Mouse (Mus musculus): ENCODE results near the gene Gm28047. TPM values are rescaled to one million over a fixed set of nuclear protein-coding genes. Genes with fewer than 3 reads are reported as not detected.

The Gm28047 gene
- polyA plus RNA-seq, 1 experiment from 2014 or later: 0.08 TPM

DNA sequence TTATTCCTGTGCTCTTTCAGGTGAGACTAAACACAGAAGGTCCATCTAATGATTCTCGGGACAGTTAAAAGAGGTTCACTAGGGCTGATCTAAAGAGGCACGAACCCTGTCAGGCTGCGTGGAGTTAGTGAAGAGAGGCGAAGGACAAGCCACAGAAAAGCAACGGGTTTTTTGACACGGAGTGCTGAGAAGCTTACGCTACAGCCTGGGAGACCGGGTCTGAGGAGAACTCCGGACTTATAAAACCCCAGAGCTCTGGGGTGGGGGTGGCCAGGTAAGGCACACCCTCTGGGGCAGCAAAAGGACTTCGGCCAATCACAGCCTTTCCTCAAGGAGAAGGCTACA, 107.3 kb downstream of the Gm28047 start:
- Histone ChIP-seq H3K4me3 (ENCODE audit: low read depth, low read length) (peak overlapping the region; percentile 65), H3K36me3 (ENCODE audit: control insufficient read depth, insufficient read depth, low read length) (no peaks in the 10 kb centered on the region), H3K4me2 (peak overlapping the region; percentile 92), H3K4me1 (ENCODE audit: control insufficient read depth, insufficient read depth, low read length) (peaks cover 18% of the 10 kb centered on the region), H3K9ac (ENCODE audit: low read length) (peak overlapping the region; percentile 86; the same call in 1 of the 2 replicates), H3K27ac (ENCODE audit: low read depth, low read length) (peak overlapping the region; percentile 78), H3K9me3 (ENCODE audit: control insufficient read depth, low read length) (no peaks in the 10 kb centered on the region), H3K27me3 (ENCODE audit: control insufficient read depth, insufficient read depth, low read length) (no peaks in the 10 kb centered on the region)
- under 1% methylated on average over 10 of the region's 10 CpGs for WGBS
- DNase-seq (ENCODE audit: low spot score, missing footprints): no peak
- no peak for ATAC-seq (ENCODE audit: low FRiP score)

DNA sequence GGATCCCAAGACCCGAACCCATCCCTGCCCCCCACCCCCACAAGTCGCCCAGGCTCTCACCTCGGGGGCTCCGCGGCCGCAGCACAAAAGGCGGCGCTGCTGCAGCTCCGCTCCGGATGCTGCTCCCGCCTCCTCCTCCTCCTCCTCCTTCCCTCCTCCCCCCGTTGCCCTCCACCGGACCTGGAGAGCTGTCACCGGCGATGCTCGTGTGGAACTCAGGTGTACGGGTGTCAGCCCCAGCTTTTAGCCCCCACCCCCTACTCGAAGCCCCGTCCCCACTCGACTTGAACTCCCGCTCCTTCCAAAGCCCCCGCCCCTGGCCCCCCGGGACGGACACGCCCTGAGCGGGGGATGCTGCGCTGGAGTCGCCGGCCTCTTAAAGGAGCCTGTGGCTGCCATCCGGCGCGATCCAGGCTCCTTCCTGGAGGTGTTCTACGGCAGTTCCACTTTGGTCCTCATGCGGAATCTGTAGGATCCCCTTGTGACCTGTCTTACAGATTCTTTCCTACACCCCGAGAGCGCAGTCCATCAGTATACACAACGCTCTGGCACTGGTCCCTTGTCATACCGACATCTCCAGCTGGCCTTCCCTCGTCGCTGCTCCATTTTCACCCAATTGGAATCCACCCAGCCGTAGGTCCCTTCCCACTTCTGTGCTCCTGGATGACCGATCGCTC, 108.0 kb downstream of the Gm28047 start, which contains the start of gene Map3k12:
TSS of gene Map3k12 (minus strand) at position 337 of the 677 bp plus-strand sequence.
- DNase-seq (ENCODE audit: low spot score, missing footprints) (peak; percentile 98), ATAC-seq (ENCODE audit: low FRiP score) (peak; percentile 33)
- H3K9me3 ChIP-seq (ENCODE audit: control insufficient read depth, low read length): no peaks in the 10 kb centered on the region
- peak within 1 kb of the TSS; percentile 97 for H3K27ac ChIP-seq (ENCODE audit: low read depth, low read length)
- WGBS: 1% methylated on average over 38 of the region's 43 CpGs
- H3K9ac ChIP-seq (ENCODE audit: low read length): peak within 1 kb of the TSS; percentile 86
- no peaks in the 10 kb centered on the region for H3K36me3 ChIP-seq (ENCODE audit: control insufficient read depth, insufficient read depth, low read length)
- H3K27me3 ChIP-seq (ENCODE audit: control insufficient read depth, insufficient read depth, low read length): no peaks in the 10 kb centered on the region
- peaks cover 26% of the 10 kb centered on the region for H3K4me1 ChIP-seq (ENCODE audit: control insufficient read depth, insufficient read depth, low read length)
- peak within 1 kb of the TSS; percentile 92 for H3K4me2 ChIP-seq
- H3K4me3 ChIP-seq (ENCODE audit: low read depth, low read length): peak within 1 kb of the TSS; percentile 65

DNA sequence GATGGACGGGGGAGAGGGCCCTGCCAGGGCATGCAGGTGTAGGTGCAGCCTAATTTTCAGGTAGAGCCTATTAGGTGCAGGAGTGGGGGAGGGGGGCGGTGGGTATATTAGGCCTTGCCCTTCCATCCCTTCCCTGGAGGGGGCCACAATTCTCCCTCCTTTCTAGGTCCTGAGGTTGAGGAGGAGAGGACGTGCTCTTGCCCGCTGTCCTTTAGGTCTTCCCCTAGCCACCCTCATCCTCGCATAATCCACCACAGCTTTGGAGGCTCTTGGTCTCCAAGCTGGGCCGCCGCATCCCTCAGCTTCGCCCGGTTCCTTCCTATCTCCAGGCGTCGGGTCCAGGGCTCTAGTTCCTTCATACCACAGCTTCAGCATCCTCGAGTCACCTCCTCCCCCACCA, 108.6 kb downstream of the Gm28047 start:
- no peak for ATAC-seq (ENCODE audit: low FRiP score)
- peak overlapping the region; percentile 92 for H3K4me2 ChIP-seq
- WGBS: 2% methylated on average over 12 of the region's 12 CpGs
- no peak for DNase-seq (ENCODE audit: low spot score, missing footprints)
- no peaks in the 10 kb centered on the region for H3K36me3 ChIP-seq (ENCODE audit: control insufficient read depth, insufficient read depth, low read length)
- peak overlapping the region; percentile 78 for H3K27ac ChIP-seq (ENCODE audit: low read depth, low read length)
- no peaks in the 10 kb centered on the region for H3K27me3 ChIP-seq (ENCODE audit: control insufficient read depth, insufficient read depth, low read length)
- peak overlapping the region; percentile 86 for H3K9ac ChIP-seq (ENCODE audit: low read length)
- H3K4me1 ChIP-seq (ENCODE audit: control insufficient read depth, insufficient read depth, low read length): peaks cover 31% of the 10 kb centered on the region
- peak overlapping the region; percentile 65 for H3K4me3 ChIP-seq (ENCODE audit: low read depth, low read length)
- H3K9me3 ChIP-seq (ENCODE audit: control insufficient read depth, low read length): no peaks in the 10 kb centered on the region

DNA sequence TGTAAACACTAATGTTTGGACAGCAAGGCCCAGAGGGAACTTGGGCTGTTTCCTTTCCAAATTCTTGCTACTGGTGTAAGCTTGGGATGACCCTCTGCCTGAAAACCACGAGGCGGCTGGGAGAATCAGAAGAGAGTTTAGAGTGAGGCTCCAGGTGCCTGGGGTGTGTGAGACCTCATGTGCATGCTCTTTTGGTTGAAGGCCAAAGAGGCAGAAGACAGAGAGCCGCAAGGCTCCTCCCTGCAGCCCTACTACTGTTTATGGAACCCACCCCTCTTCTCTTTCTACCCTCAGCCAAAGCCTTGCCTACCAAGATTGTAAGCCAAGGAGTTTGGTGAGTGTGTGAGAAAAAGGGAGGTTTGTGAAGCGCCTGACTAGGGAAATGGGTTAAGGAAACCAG, 109.1 kb downstream of the Gm28047 start:
- Histone ChIP-seq H3K4me3 (ENCODE audit: low read depth, low read length) (peak overlapping the region; percentile 65), H3K4me1 (ENCODE audit: control insufficient read depth, insufficient read depth, low read length) (peaks cover 36% of the 10 kb centered on the region), H3K4me2 (peak overlapping the region; percentile 92), H3K36me3 (ENCODE audit: control insufficient read depth, insufficient read depth, low read length) (no peaks in the 10 kb centered on the region), H3K27ac (ENCODE audit: low read depth, low read length) (peak overlapping the region; percentile 78; the same call in 1 of the 2 replicates), H3K9ac (ENCODE audit: low read length) (peak overlapping the region; percentile 86), H3K27me3 (ENCODE audit: control insufficient read depth, insufficient read depth, low read length) (no peaks in the 10 kb centered on the region), H3K9me3 (ENCODE audit: control insufficient read depth, low read length) (no peaks in the 10 kb centered on the region)
- no peak for DNase-seq (ENCODE audit: low spot score, missing footprints)
- 41% methylated on average over 4 of the region's 4 CpGs for WGBS
- ATAC-seq (ENCODE audit: low FRiP score): no peak

DNA sequence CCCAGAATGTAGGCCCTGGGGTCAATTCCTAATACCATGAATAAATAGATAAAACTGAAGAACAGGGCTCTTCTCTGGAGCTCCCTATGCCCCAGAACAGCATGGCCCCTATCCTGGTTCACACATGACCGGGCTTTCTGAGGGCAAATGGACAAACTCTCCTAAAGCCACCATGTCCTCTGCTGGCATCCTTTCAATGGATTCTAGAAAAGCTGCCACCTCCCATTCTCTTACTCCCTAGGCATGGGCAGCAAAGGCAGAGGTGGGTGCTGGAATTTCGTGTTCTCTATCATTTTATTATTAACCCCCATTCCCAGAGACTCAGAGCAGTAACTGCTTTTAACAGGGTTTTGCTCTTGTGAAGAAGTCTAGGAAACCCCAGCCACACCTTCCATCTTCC, 109.6 kb downstream of the Gm28047 start:
- Histone ChIP-seq H3K27me3 (ENCODE audit: control insufficient read depth, insufficient read depth, low read length) (no peaks in the 10 kb centered on the region), H3K4me3 (ENCODE audit: low read depth, low read length) (no peak overlapping the region), H3K36me3 (ENCODE audit: control insufficient read depth, insufficient read depth, low read length) (no peaks in the 10 kb centered on the region), H3K9ac (ENCODE audit: low read length) (no peak overlapping the region), H3K9me3 (ENCODE audit: control insufficient read depth, low read length) (no peaks in the 10 kb centered on the region), H3K4me2 (peak overlapping the region; percentile 92; the same call in 1 of the 2 replicates), H3K27ac (ENCODE audit: low read depth, low read length) (no peak overlapping the region), H3K4me1 (ENCODE audit: control insufficient read depth, insufficient read depth, low read length) (peaks cover 38% of the 10 kb centered on the region)
- DNase-seq (ENCODE audit: low spot score, missing footprints) (peak; percentile 66), ATAC-seq (ENCODE audit: low FRiP score) (no peak)
- 90% methylated on average over 2 of the region's 2 CpGs for WGBS

DNA sequence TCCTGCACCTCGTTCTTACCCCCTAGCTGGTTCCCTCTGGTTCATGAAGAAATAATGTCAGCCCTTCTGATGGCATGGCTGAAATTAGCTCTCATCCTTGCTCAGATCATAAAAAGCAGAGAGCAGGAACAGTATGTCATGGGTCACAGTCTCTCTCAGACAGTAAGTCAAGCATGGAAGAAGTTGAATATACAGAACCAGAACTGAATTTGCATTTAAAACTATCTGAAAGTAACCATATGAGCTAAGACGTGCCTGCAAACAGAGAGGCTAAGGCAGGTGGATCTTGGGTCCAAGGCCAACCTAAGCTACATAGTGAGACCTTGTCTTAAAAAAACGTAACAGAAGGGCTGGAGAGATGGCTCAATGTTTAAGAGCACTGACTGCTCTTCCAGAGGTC, 111.9 kb downstream of the Gm28047 start:
- Histone ChIP-seq H3K27me3 (ENCODE audit: control insufficient read depth, insufficient read depth, low read length) (no peaks in the 10 kb centered on the region), H3K4me2 (no peak overlapping the region), H3K27ac (ENCODE audit: low read depth, low read length) (no peak overlapping the region), H3K9ac (ENCODE audit: low read length) (no peak overlapping the region), H3K4me1 (ENCODE audit: control insufficient read depth, insufficient read depth, low read length) (peaks cover 43% of the 10 kb centered on the region), H3K4me3 (ENCODE audit: low read depth, low read length) (no peak overlapping the region), H3K36me3 (ENCODE audit: control insufficient read depth, insufficient read depth, low read length) (no peaks in the 10 kb centered on the region), H3K9me3 (ENCODE audit: control insufficient read depth, low read length) (no peaks in the 10 kb centered on the region)
- WGBS: 77% methylated on average over 3 of the region's 3 CpGs
- no peak for DNase-seq (ENCODE audit: low spot score, missing footprints)
- ATAC-seq (ENCODE audit: low FRiP score): no peak

DNA sequence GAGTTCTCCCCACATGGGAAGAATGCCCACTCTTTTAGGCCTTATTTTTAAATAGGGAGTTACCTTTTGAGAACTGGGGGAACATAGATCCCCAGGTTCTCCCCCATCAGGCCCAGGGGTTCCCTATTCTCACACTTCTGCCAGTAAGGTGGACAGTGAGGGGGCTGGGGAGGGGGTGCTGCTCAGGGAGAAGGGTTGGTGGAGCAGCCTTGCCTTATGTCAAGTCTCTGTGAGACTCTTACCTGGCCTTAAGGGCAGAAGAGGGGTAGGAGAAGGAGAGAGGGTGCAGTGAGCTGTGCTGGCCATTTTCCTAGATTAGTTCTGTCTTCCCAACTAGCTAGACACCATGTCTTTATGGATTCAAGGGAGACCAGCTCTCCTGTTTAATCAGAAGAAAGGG, 112.4 kb downstream of the Gm28047 start:
- H3K27ac ChIP-seq (ENCODE audit: low read depth, low read length): peak overlapping the region; percentile 81
- H3K4me3 ChIP-seq (ENCODE audit: low read depth, low read length): no peak overlapping the region
- no peak overlapping the region for H3K9ac ChIP-seq (ENCODE audit: low read length)
- no peak overlapping the region for H3K4me2 ChIP-seq
- no peak for DNase-seq (ENCODE audit: low spot score, missing footprints)
- ATAC-seq (ENCODE audit: low FRiP score): no peak
- H3K36me3 ChIP-seq (ENCODE audit: control insufficient read depth, insufficient read depth, low read length): no peaks in the 10 kb centered on the region
- H3K4me1 ChIP-seq (ENCODE audit: control insufficient read depth, insufficient read depth, low read length): peaks cover 43% of the 10 kb centered on the region
- no peaks in the 10 kb centered on the region for H3K27me3 ChIP-seq (ENCODE audit: control insufficient read depth, insufficient read depth, low read length)
- no peaks in the 10 kb centered on the region for H3K9me3 ChIP-seq (ENCODE audit: control insufficient read depth, low read length)

DNA sequence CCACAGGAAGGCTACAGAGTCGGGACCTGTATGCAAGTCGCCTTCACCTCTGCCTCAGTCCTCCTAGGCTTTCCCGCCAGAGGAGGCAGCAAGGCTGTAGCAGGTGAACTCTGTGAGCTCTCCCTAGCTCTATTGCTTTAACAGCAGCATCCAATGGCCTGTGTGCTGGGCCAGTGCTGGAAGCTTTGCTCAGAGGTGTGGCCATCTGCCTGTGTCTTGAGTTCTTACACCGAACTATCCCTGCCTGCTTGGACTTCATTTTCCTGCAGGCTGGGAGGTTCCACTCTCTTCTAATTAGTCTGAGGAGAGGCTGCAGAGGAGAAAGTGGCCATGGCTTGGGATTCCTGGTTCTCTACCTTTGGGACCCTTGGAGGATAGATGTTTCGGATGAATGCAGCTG, 112.9 kb downstream of the Gm28047 start:
- peaks cover 39% of the 10 kb centered on the region for H3K4me1 ChIP-seq (ENCODE audit: control insufficient read depth, insufficient read depth, low read length)

DNA sequence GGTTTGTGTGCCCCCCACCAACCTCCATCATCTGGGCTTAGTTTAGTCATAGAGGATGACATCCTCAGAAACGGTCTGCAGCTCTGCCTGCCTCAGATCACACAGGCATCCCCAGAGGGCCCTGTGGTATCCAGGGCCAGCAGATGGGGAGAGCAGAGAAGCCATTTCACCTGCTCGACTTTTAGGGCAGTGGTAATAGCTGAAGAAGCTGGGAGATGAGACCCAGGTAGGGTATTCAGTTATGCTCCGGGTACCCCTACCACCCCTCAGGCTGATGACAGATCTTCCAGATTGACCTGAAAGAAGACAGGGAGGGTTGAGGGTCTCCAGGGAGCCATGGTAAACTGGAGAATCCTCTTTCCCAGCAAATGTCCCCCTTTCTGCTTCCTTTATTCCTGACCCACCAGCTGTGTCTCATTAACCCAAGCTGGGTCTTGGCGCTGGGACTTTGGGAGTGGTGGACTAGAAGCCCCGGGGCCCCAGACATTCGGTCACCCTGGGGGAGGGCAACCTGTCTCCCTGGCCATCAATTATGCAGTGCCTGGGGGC, 113.5 kb downstream of the Gm28047 start:
- Histone ChIP-seq H3K27ac (ENCODE audit: low read depth, low read length) (peak overlapping the region; percentile 81), H3K4me1 (ENCODE audit: control insufficient read depth, insufficient read depth, low read length) (peaks cover 39% of the 10 kb centered on the region), H3K9ac (ENCODE audit: low read length) (0 out of 2 replicates have a peak overlapping the region, but pooled peaks have one; percentile 18), H3K4me3 (ENCODE audit: low read depth, low read length) (peak overlapping the region; percentile 62; the same call in 1 of the 2 replicates), H3K36me3 (ENCODE audit: control insufficient read depth, insufficient read depth, low read length) (no peaks in the 10 kb centered on the region), H3K4me2 (peak overlapping the region; percentile 82), H3K9me3 (ENCODE audit: control insufficient read depth, low read length) (no peaks in the 10 kb centered on the region), H3K27me3 (ENCODE audit: control insufficient read depth, insufficient read depth, low read length) (no peaks in the 10 kb centered on the region)
- ATAC-seq (ENCODE audit: low FRiP score) (peak; percentile 18), DNase-seq (ENCODE audit: low spot score, missing footprints) (no peak)
- 9% methylated on average over 6 of the region's 6 CpGs for WGBS

More for the DNA sequence above, 112.9 kb downstream of the Gm28047 start:
- ATAC-seq (ENCODE audit: low FRiP score): no peak
- H3K27me3 ChIP-seq (ENCODE audit: control insufficient read depth, insufficient read depth, low read length): no peaks in the 10 kb centered on the region
- no peaks in the 10 kb centered on the region for H3K9me3 ChIP-seq (ENCODE audit: control insufficient read depth, low read length)
- peak overlapping the region; percentile 81 for H3K27ac ChIP-seq (ENCODE audit: low read depth, low read length)
- DNase-seq (ENCODE audit: low spot score, missing footprints): no peak
- H3K36me3 ChIP-seq (ENCODE audit: control insufficient read depth, insufficient read depth, low read length): no peaks in the 10 kb centered on the region
- no peak overlapping the region for H3K4me3 ChIP-seq (ENCODE audit: low read depth, low read length)
- peak overlapping the region; percentile 82 for H3K4me2 ChIP-seq
- WGBS: 31% methylated on average over 5 of the region's 5 CpGs
- 0 out of 2 replicates have a peak overlapping the region, but pooled peaks have one; percentile 10 for H3K9ac ChIP-seq (ENCODE audit: low read length)

Measured in midbrain, embryonic 11.5 days (tissue).